Mouse (Mus musculus) layer of hippocampus, adult 18-20 months (tissue): ENCODE data around the gene Dmac2. TPM values are rescaled to one million over a fixed set of nuclear protein-coding genes. Genes with fewer than 3 reads are reported as not detected.
"Not testable (repeated sequence)": the region's sequence is repeated elsewhere in the genome, so short reads cannot be mapped to it uniquely, and the experiment has no call there.

ENCODE experiments used
- DNase-seq, 2 experiments: peaks; one replicate each; pipeline ENCODE4 v3.0.0; 2022; ENCODE audit warnings: low spot score in 2 of 2
- long read RNA-seq: library from polyadenylated mRNA; stranded (forward); transcript quantifications from one replicate; pipeline ENCODE4 v2.0.0, GENCODE M21; 2021
- total RNA-seq, 2 experiments: library from RNA; stranded (reverse); gene quantifications; 2 replicates each; pipeline ENCODE4 v1.2.3; 2021

Dmac2 gene
- total RNA-seq: 10 to 100 TPM; 50.5 to 53.9 TPM
- long read RNA-seq, transcript Dmac2-201 (6 exons, 1,465 nt): major isoform, 22 of 43 reads
- long read RNA-seq, partial matches to known transcripts: 9 of 43 reads
- long read RNA-seq, other reads (novel, unspliced or antisense): 11 of 43 reads

GRCm38 (mm10) chr7:25618865-25619721 lies at the start of gene Dmac2:
Dmac2 (plus strand) TSS chr7:25619414.
- peak; percentile 93 to 97 for DNase-seq

- DNase-seq: not testable (repeated sequence)
Observed at GRCm38 (mm10) chr7:25573806-25574205, 45.4 kb upstream of the Dmac2 start.

- DNase-seq: no peak
Observed at GRCm38 (mm10) chr7:25575105-25575504, 44.1 kb upstream of the Dmac2 start.

- no peak for DNase-seq
Observed at GRCm38 (mm10) chr7:25575870-25576269, 43.3 kb upstream of the Dmac2 start.

- not testable (repeated sequence) for DNase-seq
Observed at GRCm38 (mm10) chr7:25576308-25576707, 42.9 kb upstream of the Dmac2 start.

GRCm38 (mm10) chr7:25576793-25577437 lies 42.3 kb upstream of the Dmac2 start:
- DNase-seq: not testable (repeated sequence)

GRCm38 (mm10) chr7:25579441-25579840 lies 39.8 kb upstream of the Dmac2 start:
- no peak for DNase-seq

- DNase-seq: no peak
Observed at GRCm38 (mm10) chr7:25582301-25582810, 36.9 kb upstream of the Dmac2 start.

- no peak for DNase-seq
Observed at GRCm38 (mm10) chr7:25584651-25585050, 34.6 kb upstream of the Dmac2 start.

- no peak for DNase-seq
Observed at GRCm38 (mm10) chr7:25585351-25586204, 33.6 kb upstream of the Dmac2 start.

- DNase-seq: no peak
Observed at GRCm38 (mm10) chr7:25591226-25591625, 28.0 kb upstream of the Dmac2 start.

GRCm38 (mm10) chr7:25593859-25594258 lies 25.4 kb upstream of the Dmac2 start:
- DNase-seq: no peak

- DNase-seq: peak; percentile 44 to 87
Observed at GRCm38 (mm10) chr7:25599663-25600062, 19.6 kb upstream of the Dmac2 start.

- no peak for DNase-seq
Observed at GRCm38 (mm10) chr7:25600666-25601065, 18.5 kb upstream of the Dmac2 start.

GRCm38 (mm10) chr7:25601346-25601745 lies 17.9 kb upstream of the Dmac2 start:
- no peak for DNase-seq

- no peak for DNase-seq
Observed at GRCm38 (mm10) chr7:25606625-25607063, 12.6 kb upstream of the Dmac2 start.

GRCm38 (mm10) chr7:25607196-25607595 lies 12.0 kb upstream of the Dmac2 start:
- no peak for DNase-seq

GRCm38 (mm10) chr7:25610056-25610455 lies 9.2 kb upstream of the Dmac2 start:
- no peak for DNase-seq

- no peak for DNase-seq
Observed at GRCm38 (mm10) chr7:25611501-25611900, 7.7 kb upstream of the Dmac2 start.

GRCm38 (mm10) chr7:25614086-25614485 lies 5.1 kb upstream of the Dmac2 start:
- no peak for DNase-seq
